Mouse (Mus musculus) CH12.LX (cell line): ENCODE results near the gene March6. TPM values are rescaled to one million over a fixed set of nuclear protein-coding genes. Genes with fewer than 3 reads are reported as not detected.

Experiments used
- DNase-seq: peaks from one replicate; pipeline ENCODE4 v3.0.0-alpha.2; 2013; ENCODE audit errors: extremely low read depth
- H3K27ac ChIP-seq: 2 replicates; pipeline ENCODE4 v1.5.1; 2012; ENCODE audit warnings: low read depth, mild to moderate bottlenecking, control low read depth, moderate library complexity; ENCODE audit not compliant: insufficient read depth
- H3K27me3 ChIP-seq: replicated peaks from 2 replicates; pipeline ENCODE3; 2012; ENCODE audit warnings: inconsistent platforms
- H3K36me3 ChIP-seq, 2 experiments: replicated peaks in 1 of 2; 2 replicates each; pipeline versions ENCODE3 to v1.6.1; 2012; ENCODE audit warnings: inconsistent platforms in 1 of 2, low read length in 1 of 2, mild to moderate bottlenecking in 1 of 2, mixed read lengths in 1 of 2, moderate library complexity in 1 of 2; ENCODE audit not compliant: control insufficient read depth in 1 of 2, insufficient read depth in 1 of 2
- H3K4me1 ChIP-seq, 2 experiments: 2 replicates each; pipeline ENCODE4 v1.6.1; 2012; ENCODE audit warnings: inconsistent platforms in 1 of 2, moderate library complexity in 1 of 2; ENCODE audit not compliant: insufficient read depth in 2 of 2, control insufficient read depth in 1 of 2
- H3K4me2 ChIP-seq: 2 replicates; pipeline ENCODE4 v1.6.1; 2012; ENCODE audit warnings: low read depth, mild to moderate bottlenecking, control low read depth; ENCODE audit not compliant: poor library complexity, insufficient read depth, severe bottlenecking
- H3K4me3 ChIP-seq, 3 experiments: fragments of 150-350 bp in 1 of 3; sonication (generic) in 1 of 3; replicated peaks in 1 of 3; 2 replicates each; pipeline versions ENCODE3 to v1.5.1; 2011 to 2012; ENCODE audit warnings: low read depth in 2 of 3, low read length in 2 of 3, mild to moderate bottlenecking in 2 of 3, moderate library complexity in 2 of 3, control low read depth in 1 of 3, improper control_type of control experiment in 1 of 3, inconsistent platforms in 1 of 3, mixed read lengths in 1 of 3; ENCODE audit not compliant: poor library complexity in 1 of 3
- H3K79me2 ChIP-seq: replicated peaks from 2 replicates; pipeline ENCODE4 v1.6.1; 2012; ENCODE audit warnings: mild to moderate bottlenecking, moderate library complexity; ENCODE audit not compliant: control insufficient read depth, poor library complexity, insufficient read depth, severe bottlenecking; ENCODE audit errors: extremely low read depth
- H3K9ac ChIP-seq: 2 replicates; pipeline ENCODE4 v1.6.1; 2012; ENCODE audit warnings: low read depth, mild to moderate bottlenecking, control low read depth, moderate library complexity; ENCODE audit not compliant: insufficient read depth
- H3K9me3 ChIP-seq: replicated peaks from 2 replicates; pipeline ENCODE3; 2012; ENCODE audit warnings: low read length, inconsistent platforms, mixed read lengths
- BHLHE40 ChIP-seq: IDR thresholded peaks from 2 replicates; pipeline ENCODE4 v1.6.1; 2011; ENCODE audit warnings: mild to moderate bottlenecking, low read depth, low read length, improper control_type of control experiment
- CHD1 ChIP-seq: IDR thresholded peaks from 2 replicates; pipeline ENCODE4 v1.6.1; 2012; ENCODE audit warnings: low read depth, low read length, improper control_type of control experiment, inconsistent platforms
- EP300 ChIP-seq: IDR thresholded peaks from 2 replicates; pipeline ENCODE4 v1.6.1; 2011; ENCODE audit warnings: low read length, improper control_type of control experiment
- ETS1 ChIP-seq: conservative IDR thresholded peaks from 2 replicates; pipeline ENCODE4 v1.6.1; 2012; ENCODE audit warnings: low read depth, mild to moderate bottlenecking, inconsistent platforms, low read length, improper control_type of control experiment, moderate library complexity
- JUN ChIP-seq: IDR thresholded peaks from 2 replicates; pipeline ENCODE4 v1.6.1; 2011; ENCODE audit warnings: low read depth, mild to moderate bottlenecking, low read length, improper control_type of control experiment, moderate library complexity; ENCODE audit not compliant: insufficient read depth
- JUND ChIP-seq: conservative IDR thresholded peaks from 2 replicates; pipeline ENCODE4 v1.6.1; 2011; ENCODE audit warnings: low read depth, low read length, improper control_type of control experiment
- KAT2A ChIP-seq: IDR thresholded peaks from 2 replicates; pipeline ENCODE4 v1.6.1; 2012; ENCODE audit warnings: low read length, improper control_type of control experiment, inconsistent platforms; ENCODE audit not compliant: insufficient replicate concordance
- MAFK ChIP-seq: IDR thresholded peaks from 2 replicates; pipeline ENCODE4 v1.6.1; 2011; ENCODE audit warnings: low read length, improper control_type of control experiment; ENCODE audit not compliant: insufficient replicate concordance
- MEF2A ChIP-seq: IDR thresholded peaks from 2 replicates; pipeline ENCODE4 v1.6.1; 2014; ENCODE audit warnings: low read depth, mild to moderate bottlenecking, inconsistent platforms, low read length, improper control_type of control experiment, borderline replicate concordance
- POLR2A ChIP-seq: IDR thresholded peaks from 2 replicates; pipeline ENCODE4 v1.6.1; 2011; ENCODE audit warnings: low read depth, mild to moderate bottlenecking, improper control_type of control experiment, low read length
- SMC3 ChIP-seq: IDR thresholded peaks from 2 replicates; pipeline ENCODE4 v1.6.1; 2011; ENCODE audit warnings: low read depth, low read length, improper control_type of control experiment
- TCF12 ChIP-seq: IDR thresholded peaks from 2 replicates; pipeline ENCODE4 v1.6.1; 2014; ENCODE audit warnings: low read depth, mild to moderate bottlenecking, inconsistent platforms, low read length, improper control_type of control experiment
- UBTF ChIP-seq: IDR thresholded peaks from 2 replicates; pipeline ENCODE4 v1.6.1; 2012; ENCODE audit warnings: low read depth, mild to moderate bottlenecking, inconsistent platforms, low read length, improper control_type of control experiment, moderate library complexity
- dilution Hi-C: fragments of 300-500 bp; cut with MboI; formaldehyde crosslinking; loops from 2 replicates; pipeline ENCODE4 v1.14.3; 2020; ENCODE audit warnings: low sequenced_read_pairs; ENCODE audit not compliant: extremely low pct_unique_long_range_greater_than_20kb, extremely low pct_ligation_motif_present
- in situ Hi-C: fragments of 300-500 bp; cut with MboI; formaldehyde crosslinking; loops from 3 replicates; pipeline ENCODE4 v1.14.3; 2019; ENCODE audit warnings: low sequenced_read_pairs, low pct_ligation_motif_present, low pct_unique_long_range_greater_than_20kb, mixed read lengths
- polyA plus RNA-seq: library from polyadenylated mRNA; unstranded; fragments of >175 nt; gene quantifications from 2 replicates; pipeline ENCODE4 v1.2.1, GENCODE M21; 2012; ENCODE audit warnings: low read depth; ENCODE audit not compliant: insufficient read length
- total RNA-seq, 2 experiments: library from RNA; depleted of rRNA; stranded (reverse); fragments of 300-350 nt in 1 of 2; fragments of >200 nt in 1 of 2; gene quantifications; 2 replicates each; pipeline ENCODE4 v1.2.3; 2012 to 2014

March6 gene
- total and polyA plus RNA-seq, 3 experiments: 18.3 to 41.4 (median 29.1) TPM

- Histone ChIP-seq H3K79me2 (no peaks in the 10 kb centered on the region), H3K36me3 (no peaks in the 10 kb centered on the region), H3K9me3 (no peaks in the 10 kb centered on the region), H3K4me2 (no peak overlapping the region), H3K27ac (no peak overlapping the region), H3K4me1 (peaks cover 15 to 42% of the 10 kb centered on the region in 2 experiments), H3K27me3 (no peaks in the 10 kb centered on the region), H3K9ac (no peak overlapping the region), H3K4me3 (no peak overlapping the region)
- DNase-seq: no peak
- no peak for TF ChIP-seq JUN
- TF ChIP-seq UBTF: no peak
- no peak for TF ChIP-seq SMC3
- no peak for TF ChIP-seq JUND
- dilution Hi-C loops (no loop called here), in situ Hi-C loops (no loop called here)
These were observed 14.2 kb upstream of the March6 start for GRCm38 (mm10) chr15:31545058-31545457.

GRCm38 (mm10) chr15:31543246-31543645 is 12.4 kb upstream of the March6 start:
- H3K27me3 ChIP-seq: no peaks in the 10 kb centered on the region
- no peak for DNase-seq
- H3K4me1 ChIP-seq: peaks cover 15 to 43% of the 10 kb centered on the region in 2 experiments
- H3K4me3 ChIP-seq: no peak overlapping the region
- H3K79me2 ChIP-seq: no peaks in the 10 kb centered on the region
- peaks cover 2% of the 10 kb centered on the region for H3K9me3 ChIP-seq
- no peak for TF ChIP-seq TCF12
- TF ChIP-seq MEF2A: peak; percentile 27; the same call in 1 of the 2 replicates
- TF ChIP-seq MAFK: 0 out of 2 replicates have a peak, but pooled peaks have one; percentile 11
- no peak for TF ChIP-seq ETS1
- 0 out of 2 replicates have a peak, but pooled peaks have one; percentile 15 for TF ChIP-seq EP300
- no peak for TF ChIP-seq KAT2A
- no peak for TF ChIP-seq POLR2A
- no peak for TF ChIP-seq CHD1
- peak; percentile 12; the same call in 1 of the 2 replicates for TF ChIP-seq BHLHE40
- no peaks in the 10 kb centered on the region for H3K36me3 ChIP-seq
- peak overlapping the region; percentile 47; the same call in 1 of the 2 replicates for H3K4me2 ChIP-seq
- H3K27ac ChIP-seq: no peak overlapping the region
- in situ Hi-C loops: no loop called here
- dilution Hi-C loops: no loop called here
- 0 out of 2 replicates have a peak overlapping the region, but pooled peaks have one; percentile 40 for H3K9ac ChIP-seq
